Mouse (Mus musculus) adrenal gland, adult 8-10 months (tissue): Measurements from ENCODE around the gene Fastkd1. TPM values are rescaled to one million over a fixed set of nuclear protein-coding genes. Genes with fewer than 3 reads are reported as not detected.
A peak's percentile ranks its signal among the peaks of the same experiment; 100 is the strongest.
"Not testable (repeated sequence)": the region's sequence is repeated elsewhere in the genome, so short reads cannot be mapped to it uniquely, and the experiment has no call there.

ENCODE experiments used
- DNase-seq: peaks from one replicate; pipeline ENCODE4 v3.0.0; 2022
- total RNA-seq, 4 experiments: library from RNA; stranded (reverse); gene quantifications; 2 replicates each; pipeline ENCODE4 v1.2.4; 2022

The Fastkd1 gene
- total RNA-seq: 10 to 100 TPM; 21.4 to 26.0 (median 22.6) TPM

DNA sequence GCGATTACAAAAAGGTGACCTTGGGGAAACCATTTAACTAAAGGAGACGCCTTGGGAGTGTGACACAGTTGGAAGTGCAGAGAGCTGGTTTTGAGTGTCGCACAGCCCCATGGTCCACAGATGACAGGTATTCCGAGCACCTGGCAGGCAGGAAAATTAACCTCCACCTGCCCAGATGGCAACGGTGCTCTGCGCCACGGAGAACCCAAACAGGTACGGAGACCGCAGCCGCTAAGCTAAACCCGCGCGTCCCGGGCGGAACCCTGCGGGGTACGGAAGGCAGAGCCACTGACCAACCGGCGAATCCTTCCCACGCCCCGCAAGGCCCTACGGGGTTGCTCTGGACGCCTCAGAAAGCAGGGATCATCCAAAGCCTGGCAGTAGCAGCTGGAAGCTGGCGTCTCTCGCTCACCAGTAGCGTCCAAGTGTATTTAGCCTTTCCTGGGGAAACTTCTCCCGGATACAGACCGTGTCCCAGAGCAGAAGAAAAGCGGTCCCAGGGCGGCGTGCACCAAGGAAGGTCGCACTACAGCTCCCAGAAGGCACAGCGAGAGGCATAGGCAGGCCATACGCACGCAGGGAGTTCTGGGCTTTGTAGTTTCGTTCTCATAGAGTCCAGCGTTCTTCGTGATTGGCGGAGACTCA lies at the start of gene Fastkd1:
TSS of gene Fastkd1 (minus strand) at position 536 of the 645 bp plus-strand sequence.
- DNase-seq: peak; percentile 88

DNA sequence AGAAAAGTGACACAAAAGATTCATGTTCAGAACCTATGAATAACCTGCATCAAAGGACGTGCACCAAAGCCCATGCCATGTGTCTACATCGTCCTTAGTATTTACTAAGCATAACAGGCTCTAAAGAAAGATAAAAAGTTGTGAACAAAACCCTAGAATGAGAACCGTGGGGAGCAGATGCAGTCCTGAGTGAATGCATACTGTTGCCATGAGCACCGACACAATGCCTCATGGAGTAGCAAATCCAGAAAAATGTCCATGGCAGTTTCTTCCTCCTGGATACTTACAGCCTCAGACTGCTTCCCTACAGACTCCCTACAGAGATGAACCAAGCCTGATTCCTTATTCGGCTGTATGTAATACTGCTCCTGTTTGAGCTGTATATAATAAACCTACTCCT lies 47.7 kb upstream of the Fastkd1 start:
- DNase-seq: no peak

DNA sequence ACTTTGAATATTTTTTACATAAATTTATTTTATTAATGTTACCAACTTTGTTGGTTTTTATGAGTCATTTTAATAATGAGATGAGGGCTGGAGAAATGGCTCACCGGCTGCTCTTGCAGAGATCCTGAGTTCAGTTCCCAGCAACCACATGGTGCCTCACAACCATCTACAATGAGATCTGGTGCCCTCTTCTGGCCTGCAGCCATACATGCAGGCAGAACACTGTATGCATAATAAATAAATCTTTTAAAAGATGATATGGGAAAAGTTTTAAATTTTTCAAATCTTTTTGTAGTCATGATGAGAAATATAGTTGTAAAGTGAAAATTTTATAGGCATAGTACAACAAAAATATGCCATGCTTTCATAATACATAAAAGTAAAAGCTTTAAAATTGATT lies 31.8 kb upstream of the Fastkd1 start:
- DNase-seq: no peak

DNA sequence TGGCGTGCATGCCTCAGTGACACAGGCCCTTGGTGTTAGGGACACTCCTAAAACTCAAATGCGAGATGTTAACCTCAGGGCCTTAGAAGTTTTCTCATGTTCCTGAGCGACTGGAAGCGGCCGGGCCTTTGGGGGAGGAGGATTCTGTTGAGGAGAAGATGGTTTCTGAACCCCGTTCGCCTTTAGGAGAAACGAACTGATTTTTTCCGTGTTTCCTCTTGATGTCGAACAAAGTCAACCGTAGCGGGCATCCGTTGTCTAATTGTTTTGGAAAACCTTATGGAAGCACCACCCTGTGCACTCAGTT lies 10.2 kb upstream of the Fastkd1 start:
- no peak for DNase-seq

DNA sequence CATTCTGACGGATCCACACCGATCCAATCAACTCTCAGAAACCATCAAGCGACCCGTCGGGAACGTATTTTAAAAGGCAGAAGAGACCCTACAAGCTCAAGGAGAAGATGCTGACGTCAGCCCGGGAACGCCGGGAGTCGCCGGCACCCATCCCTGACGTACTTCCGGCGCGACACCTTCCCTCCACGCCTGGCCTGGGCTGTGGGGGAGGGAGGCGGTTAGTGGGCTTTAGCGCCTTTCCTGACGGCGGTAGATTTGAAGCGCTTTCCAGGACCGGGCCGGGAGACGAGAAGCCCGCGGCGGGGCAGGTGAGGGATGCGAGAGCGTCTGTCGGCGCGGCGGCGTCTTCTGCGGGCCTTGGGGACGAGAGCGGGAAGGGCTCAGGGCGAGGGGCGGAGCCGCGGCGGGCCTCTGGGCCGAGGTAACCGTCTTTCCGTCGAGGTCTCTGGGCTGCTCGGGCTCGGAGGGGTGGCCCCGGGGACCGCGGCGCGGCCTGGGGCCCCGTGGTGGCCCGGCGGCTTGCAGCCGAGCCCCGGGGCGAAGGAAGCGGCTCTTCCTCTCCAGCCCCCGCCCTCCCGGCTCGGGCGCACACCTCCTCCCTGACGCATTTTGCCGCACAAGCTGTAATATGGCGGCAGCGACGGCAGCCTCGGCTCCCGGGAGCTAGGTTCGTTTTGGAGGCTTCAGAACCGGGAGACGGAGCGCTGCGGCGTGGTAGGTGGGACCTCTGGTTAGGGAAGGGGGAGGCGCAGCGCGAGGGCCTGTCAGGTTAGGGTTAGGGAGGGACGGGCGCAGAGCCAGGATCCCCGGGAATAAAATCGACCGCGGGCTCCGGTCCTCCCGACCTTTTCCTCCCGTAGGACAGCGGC lies 9.6 kb upstream of the Fastkd1 start:
- DNase-seq: peak; percentile 86

DNA sequence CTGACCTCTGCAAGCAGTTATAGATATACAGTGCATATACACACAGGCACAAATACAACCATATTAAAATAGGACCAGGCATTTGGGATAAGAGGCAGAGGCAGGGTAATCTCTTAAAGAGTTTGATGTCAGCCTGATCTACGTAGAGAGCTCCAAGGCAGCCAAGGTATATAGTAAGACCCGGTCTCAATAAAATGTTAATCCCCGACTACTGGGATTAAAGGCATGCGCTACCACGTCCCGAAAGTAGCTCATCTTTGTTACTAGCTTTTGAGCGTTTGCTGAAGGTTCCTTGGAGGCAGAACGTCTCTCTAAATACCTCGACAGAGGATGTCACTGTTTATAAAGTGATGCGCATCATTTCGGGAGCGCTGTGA lies 8.9 kb upstream of the Fastkd1 start, which contains the start of gene Ppig:
TSS of gene Ppig (plus strand) at position 273 of the 377 bp plus-strand sequence.
- DNase-seq: no peak

DNA sequence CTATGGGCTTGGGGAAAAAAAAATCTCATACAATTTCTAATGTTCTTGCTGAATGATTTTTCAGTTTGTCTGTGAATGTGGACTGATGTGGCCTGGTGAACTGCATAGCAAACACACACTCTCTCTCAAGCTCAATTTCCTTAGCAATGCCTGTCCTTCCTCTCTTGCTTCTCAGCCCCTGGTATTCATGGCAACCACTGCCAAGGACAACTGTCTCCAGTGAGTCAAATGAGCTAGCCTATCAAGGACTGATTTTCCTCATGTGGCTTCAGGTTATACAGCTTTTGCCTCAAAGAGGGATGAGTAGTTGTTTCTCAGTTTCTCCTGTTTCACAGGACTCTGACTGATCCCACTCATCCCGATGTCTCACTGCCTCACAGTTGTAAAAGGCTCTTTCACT lies 5.8 kb upstream of the Fastkd1 start:
- DNase-seq: peak; percentile 55

DNA sequence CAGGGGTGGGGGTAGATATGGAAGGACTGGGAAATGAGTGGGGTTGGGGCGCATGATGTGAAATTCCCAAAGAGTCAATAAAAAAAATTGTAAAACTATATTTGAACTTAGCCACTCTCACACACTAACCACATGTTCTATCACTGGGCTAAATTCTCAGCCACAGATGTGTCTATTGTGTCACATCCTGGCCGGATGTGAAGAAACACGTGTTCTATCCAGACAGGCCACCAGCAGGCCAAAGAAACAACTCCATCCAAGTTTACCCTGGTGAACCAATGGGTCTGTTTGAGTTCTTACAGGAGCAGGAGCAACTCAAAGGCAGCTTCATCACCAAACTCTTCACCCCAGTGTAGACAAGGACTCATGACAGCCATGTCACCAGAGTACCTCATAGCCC lies 3.2 kb upstream of the Fastkd1 start:
- DNase-seq: no peak

DNA sequence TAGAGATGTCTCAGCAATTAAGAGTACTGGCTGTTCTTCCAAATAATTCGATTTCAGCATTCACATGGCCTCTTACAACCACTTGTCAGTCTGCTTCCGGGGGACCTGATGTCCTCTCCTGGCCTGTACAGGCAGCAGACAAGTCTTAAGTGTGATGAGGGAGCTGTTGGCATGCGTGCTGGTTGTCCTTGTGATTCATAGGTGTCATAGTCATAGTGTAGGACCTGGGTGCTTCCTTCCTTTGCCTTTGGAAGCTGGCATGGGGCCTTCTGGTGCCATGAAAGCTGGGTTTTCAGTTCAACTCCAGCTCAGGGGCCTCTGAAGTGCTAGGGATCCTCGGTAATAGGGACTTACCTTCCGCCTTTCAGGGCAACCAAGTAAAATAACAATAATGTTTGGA lies 810 bp upstream of the Fastkd1 start:
- peak; percentile 23 for DNase-seq

DNA sequence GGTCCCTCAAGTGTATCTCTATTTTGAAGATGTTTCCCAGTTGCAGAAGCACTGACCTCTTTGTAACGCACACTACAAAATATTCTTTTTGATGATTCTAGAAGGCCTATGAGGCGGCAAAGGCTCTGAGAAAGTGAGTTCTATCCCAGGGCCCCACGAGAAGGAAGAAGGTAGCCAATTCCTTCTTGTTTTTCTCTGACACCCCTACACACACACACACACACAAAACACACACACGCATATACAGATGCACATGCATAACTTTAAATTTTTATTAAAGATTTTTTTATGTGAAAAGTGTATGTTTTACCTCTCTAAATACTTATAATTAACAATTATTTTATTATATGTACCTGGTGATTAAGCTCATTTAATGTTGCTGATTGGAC lies 304 bp upstream of the Fastkd1 start:
- DNase-seq: no peak

DNA sequence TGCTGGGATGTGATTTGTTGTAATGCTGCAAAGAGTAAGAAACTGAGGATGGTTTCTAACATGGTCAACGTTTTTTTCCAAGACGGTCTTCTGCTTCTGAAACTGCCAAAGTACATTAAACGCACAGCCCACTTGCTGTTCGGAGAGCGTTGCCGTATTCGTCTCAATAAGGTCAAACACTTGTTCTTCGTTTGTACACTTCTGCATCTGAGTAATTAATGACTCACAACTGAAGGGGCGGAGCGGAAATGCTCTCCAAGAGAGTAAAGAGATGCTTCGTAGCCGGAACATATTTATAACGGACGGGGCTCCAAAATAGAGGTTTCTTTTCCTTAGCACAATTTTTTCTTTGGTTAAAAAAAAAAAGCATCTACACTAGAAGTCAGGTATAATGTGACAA lies 1.1 kb downstream of the Fastkd1 start:
- no peak for DNase-seq

DNA sequence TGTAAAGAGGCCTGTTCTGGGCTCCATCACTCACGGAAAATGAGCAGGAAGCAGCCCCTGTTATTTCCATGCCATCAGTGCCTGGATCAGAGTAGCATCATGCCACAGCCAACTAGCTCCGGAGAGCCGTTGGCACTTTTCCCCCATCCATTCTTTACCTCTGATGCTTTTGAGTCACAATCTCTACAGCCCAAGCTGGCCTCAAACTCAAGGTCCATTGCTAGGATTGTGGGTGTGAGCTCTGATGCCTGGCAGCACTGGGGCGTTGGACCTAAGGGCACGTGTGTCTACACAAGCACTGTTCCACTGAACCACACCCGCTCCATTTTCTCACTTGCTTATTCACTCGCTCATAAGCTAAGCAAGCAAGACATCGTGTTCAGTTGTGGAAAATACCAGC lies 12.9 kb downstream of the Fastkd1 start:
- no peak for DNase-seq

DNA sequence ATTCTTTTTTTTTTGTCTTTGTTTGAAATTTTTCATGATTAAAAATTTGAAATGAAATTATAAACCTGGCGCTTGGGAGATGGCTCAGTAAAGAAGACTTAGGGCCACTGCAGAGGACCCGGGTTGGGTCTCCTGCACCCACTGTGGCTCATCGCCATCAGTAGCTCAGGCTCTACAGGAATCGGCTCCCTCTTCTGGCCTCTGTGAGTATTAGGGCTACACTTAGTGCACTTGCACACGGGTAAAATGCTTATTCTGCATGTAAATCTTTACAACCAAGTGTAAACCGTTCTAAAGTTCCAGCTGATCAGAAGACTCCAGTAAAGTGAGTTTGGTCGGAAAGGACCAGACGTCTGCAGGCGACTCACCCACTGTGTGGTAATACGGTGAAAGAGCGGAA lies 19.8 kb downstream of the Fastkd1 start:
- DNase-seq: no peak

DNA sequence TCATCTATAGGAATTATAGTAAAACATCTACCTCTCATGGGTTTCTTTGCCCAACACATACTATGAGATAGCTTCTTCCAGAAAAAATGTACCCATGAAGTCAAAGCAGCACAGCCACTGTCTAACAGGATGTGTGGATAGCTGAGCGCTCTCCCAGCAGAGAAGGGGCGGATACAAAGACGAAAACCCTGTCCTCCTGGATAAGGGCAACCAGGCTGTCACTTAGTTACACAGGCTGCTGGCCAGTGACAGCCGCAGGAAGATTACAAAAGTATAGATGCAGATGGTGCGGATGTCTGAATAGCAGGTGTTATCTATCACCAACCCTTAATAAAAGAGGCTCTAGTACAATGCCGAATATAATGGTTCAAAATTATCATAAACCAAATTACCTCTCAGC lies 22.5 kb downstream of the Fastkd1 start:
- no peak for DNase-seq

DNA sequence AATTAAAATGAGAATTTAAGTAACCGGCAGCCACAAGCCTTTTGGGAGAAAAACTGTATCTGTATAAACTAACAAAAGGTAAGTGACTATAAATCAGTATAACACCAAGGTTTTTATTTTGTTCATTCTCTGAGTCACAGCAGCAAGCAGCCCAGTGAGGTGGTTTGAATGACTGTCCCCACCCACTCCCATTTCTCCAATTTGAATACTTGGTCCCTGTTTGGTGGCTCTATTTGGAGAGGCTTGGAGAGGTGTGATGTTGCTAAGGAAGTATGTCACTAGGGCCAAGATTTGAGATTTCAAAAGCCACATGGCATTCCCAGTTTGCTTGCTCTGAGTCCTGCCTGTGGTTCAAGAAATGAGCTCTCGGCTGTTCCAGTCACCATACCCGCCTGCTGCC lies 23.1 kb downstream of the Fastkd1 start:
- no peak for DNase-seq

DNA sequence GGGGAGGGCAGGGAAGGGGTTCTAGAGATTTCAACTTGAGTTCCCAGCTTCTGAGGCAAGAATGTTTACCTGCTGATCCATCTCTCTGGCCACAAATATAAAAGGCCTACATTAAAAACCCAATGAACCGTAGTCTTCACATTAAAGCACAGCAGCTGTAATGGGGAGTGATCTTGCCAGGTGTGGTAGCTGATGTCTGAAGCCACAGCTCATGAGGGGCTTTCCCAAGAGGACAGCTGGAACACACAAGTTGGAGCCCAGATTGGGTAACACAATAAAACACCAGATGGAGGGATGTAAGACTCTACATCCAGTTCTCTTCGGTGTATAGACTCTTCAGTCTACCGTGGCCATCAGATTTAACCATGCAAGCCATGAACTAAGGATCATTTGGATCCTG lies 28.8 kb downstream of the Fastkd1 start:
- no peak for DNase-seq

DNA sequence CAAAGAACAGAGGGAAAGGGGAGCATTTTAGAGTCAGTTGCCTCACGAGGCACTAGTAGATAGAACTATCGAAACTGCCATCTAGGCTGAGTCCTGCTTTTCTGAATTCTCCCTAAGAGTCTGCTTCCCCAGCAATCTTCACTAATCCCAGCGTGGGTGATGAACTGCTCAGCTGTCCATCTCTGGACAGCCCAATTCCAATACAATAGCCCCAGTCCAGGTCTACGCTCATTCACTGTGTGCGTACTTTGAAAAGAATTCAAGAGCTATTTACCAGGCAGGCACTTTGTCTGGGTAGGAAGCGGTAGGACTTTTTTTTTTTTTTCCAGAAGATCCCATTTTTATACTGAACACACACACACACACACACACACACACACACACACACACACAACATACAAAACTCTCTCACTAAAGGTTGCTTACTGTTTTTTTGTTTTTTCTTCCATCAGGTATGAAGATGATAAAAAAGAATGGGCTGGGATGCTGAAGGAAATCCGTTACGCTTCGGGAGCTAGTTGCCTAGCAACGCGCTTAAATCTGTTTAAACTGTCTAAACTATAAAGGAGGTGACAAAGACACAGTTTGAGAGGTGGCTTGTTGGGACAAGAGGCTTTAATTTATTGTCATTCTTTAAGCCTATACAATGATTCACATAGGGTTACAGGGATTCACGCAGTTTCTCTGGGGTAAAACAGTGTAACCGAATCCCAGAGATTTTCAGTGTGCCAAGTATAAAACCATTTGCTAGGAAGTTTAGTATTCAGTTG lies 30.1 kb downstream of the Fastkd1 start:
- no peak for DNase-seq

DNA sequence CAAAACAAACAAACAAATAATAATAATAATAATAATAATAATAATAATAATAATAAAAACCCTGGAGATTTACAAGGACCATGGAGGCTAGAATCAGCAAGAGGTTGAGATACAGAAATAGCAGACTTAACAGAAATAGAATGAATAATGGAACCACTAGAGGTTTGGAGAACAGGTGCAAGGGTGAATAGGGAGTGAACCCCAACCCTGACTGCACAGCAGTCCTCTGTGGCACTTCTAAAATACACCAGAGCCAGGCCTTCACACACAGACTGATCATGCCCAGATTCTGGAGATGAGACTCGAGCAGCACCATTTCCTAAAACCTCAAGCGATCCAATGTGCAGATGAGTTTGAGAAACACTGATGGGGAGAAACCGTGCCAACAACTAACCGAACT lies 31.4 kb downstream of the Fastkd1 start:
- no peak for DNase-seq

DNA sequence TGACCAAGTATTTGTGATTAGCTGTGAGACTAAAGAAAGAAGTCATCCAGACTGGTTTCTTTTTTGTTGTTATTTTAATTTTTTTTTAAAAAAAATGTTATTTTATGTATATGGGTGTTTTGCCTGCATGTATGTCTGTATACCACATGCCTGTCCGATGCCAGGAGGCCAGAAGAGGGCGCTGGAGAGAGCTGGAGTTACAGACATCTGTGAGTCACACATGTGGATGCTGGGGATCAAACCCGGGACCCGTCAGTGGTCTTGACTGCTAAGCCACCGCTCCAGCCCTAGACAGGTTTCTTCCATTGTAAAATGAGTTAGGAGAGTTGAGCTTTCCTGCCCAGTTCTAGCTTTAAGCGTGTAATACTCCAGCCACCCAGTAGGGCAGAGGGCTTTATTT lies 33.3 kb downstream of the Fastkd1 start:
- DNase-seq: no peak

DNA sequence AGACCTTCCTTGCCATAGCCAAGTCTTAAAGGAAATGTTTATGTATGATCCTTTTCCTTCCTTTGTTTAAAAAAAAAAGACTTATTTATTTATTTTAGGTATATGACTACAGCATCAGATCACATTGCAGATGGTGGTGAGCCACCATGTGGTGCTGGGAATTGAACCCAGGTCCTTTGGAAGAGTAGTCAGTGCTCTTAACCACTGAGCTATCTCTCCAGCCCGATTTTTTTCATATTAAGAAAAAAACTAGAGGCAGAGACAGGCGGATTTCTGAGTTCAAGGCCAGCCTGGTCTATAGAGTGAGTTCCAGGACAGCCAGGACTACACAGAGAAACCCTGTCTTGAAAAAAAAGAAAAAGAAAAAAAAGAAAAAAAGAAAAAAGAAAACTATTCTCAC lies 36.1 kb downstream of the Fastkd1 start:
- DNase-seq: not testable (repeated sequence)

DNA sequence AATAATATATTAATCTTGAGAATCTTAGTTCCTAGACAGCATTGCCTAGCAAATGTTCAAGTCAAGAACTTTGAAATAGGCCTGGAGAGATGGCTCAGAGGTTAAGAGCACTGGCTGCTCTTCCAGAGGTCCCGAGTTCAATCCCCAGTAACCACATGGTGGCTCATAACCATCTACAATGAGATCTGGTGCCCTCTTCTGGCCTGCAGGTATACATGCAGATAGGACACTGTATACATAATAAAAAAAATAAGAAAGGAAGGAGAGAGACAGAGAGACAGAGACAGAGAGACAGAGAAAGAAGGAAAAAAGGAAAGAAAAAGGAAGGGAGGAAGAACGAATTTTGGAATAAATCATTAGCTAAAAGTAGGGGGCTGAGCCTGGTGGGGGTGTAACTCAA lies 36.6 kb downstream of the Fastkd1 start:
- no peak for DNase-seq

DNA sequence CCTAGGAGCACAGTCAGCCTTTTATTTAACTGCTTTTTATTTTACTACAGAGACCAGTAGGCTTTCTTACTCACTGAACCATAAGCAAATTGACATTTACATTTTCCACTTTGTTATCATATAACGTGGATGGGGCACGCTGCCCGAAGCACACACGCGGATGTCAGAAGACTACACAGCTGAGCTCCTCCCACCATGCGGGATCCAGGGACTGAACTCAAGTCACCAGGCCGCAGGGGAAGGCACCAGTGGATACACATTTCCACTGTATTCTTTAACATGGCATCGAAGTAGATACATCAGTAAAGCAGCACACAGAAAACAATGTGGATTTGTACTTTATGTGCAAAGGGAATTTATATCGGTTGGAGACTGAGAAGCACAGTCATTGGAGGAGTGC lies 38.0 kb downstream of the Fastkd1 start:
- no peak for DNase-seq

DNA sequence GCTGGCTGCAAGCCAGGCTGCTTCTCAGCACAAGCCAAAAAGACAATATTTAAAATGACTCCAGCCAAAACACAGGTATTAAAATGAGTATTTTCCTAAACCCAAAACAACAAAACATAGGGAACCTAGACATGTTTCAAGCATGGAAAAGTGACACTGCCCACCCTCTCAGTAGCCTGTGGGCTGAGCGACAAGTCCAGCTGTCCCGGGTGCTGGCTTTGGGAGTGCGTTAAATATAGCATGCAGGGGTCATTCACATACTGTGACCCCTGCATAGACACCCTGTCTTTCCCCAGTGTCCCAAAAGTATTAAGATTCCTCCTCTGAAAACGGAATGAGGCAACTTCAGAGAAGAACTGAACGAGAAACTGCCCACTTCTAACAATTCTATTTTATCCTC lies 39.6 kb downstream of the Fastkd1 start:
- DNase-seq: no peak

DNA sequence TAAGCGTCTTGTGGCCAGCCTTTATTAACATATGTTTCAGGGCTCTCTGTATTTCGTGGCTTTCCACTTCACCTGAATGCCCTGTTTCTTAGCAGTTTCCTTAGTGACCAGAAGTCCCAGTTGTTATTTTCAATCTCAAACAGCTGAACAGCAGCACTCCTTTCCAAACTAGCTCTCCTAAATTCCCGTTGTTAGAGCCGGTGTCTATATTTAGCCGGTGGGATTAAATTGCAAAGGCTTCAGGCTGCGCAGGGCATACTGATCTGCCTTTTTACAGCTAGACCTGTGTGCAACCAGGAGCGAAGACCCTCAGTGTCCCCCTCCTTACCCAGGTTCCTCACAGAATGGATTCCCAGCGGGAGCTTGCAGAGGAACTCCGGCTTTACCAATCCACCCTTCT lies 43.5 kb downstream of the Fastkd1 start, which contains the start of gene Klhl41:
TSS of gene Klhl41 (plus strand) at position 268 of the 400 bp plus-strand sequence.
- DNase-seq: no peak
